Mouse (Mus musculus): Measurements from ENCODE around the gene Adcy5.

Adcy5 gene

DNA sequence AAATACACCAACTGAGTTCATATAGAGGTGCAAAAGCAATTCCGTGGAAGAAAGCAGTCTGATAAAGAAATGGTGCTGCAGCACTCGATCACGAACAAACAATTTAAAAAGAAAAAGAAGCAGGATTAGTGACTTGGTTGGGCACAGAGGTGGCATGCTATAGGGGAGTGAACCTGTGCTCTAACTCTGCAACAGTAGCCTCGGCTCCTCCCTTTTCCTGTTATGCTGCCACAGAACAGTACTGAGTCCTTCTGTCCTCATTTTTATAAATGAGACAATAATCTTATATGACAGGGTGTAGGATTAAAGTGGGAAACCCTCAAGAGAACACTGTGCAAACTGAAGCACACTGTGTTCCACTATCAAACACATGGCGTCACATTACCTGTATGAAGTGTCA lies 162.8 kb downstream of the Adcy5 start:
- no peak for DNase-seq (ENCODE audit: low spot score in 2 of 2)

DNA sequence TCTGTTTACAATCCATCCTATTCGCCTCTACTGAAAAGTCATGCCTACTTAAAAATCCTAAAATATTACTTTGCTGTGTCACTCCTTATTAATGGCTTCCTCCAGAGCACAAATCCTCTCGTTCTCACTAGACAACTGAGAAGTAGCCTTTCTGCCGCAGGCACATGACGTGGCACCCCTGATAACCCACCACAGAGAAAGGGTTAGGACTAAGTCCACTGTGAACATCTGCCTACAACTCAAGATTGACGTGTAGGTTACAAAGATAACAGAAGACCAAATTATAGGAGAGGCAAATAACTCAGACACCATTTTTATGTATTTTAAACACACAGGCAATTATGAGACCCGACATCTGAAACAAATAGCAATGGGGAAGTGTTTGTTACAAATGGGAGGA lies 163.7 kb downstream of the Adcy5 start:
- DNase-seq (ENCODE audit: low spot score in 2 of 2): no peak

DNA sequence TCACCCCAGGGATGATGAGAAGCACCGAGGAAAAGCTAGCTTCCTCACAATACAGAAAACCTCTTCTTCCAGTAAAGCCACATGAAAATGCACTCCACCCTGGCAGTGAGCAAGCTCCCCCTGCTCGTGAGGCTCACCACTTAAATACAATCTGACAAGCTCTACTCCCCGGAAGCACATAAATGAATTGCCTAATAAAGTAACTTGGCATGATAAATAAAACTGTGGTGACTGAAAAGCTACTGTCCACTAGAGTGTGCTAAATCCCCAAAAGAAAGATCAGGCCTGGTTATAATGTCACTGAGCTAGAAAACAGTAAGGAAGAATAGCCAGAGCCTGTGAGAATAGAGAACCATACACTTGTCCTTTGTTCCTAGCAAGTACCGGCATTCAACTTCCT lies 164.7 kb downstream of the Adcy5 start:
- DNase-seq (ENCODE audit: low spot score in 2 of 2): no peak

DNA sequence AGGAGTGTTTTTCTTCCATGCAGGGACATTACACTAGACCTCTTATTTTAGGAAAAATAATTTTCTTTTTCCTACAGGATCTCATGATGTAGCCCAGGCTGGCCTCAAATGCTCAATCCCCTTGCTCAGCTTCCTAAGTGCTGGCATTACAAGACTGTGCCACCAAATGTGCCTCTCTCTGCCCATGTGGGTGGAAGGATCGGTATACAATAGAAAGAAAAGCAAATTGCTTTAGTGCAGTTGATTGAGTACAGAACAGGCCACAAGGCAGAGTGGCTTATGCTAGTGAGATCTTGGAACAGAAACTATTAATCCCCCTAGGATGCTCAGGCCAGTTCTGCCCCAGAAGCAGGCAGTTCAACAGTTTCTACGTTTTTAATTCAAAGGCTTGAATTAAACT lies 165.1 kb downstream of the Adcy5 start:
- no peak for DNase-seq (ENCODE audit: low spot score in 2 of 2)

DNA sequence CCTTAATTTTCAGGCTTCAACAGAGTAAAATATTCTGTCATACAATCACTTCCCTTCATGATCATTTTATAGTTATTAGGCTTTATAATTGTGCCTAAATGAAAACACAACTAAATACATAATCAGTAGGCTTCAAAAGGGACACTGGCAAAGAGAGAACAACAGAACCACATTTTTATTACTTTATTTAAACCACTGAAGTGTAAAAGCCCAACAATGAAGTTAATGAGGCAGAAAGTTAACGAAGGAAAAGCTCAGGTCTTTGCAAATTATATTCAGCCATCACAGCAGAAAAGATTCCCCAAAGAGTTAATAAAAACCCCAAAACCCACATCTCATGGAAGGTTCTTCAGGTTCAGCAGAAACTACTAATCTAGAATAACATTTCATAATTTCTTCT lies 175.8 kb downstream of the Adcy5 start:
- DNase-seq (ENCODE audit: low spot score in 2 of 2): no peak

Data from thymus, postnatal 10 days (tissue).